Mouse (Mus musculus): ENCODE results near the gene Plekhd1. TPM values are rescaled to one million over a fixed set of nuclear protein-coding genes. Genes with fewer than 3 reads are reported as not detected.

Gene Plekhd1
- polyA plus RNA-seq, 1 experiment from 2014 or later = 5.6 TPM

GRCm38 (mm10) chr12:80730567-80730966, 38.2 kb downstream of the Plekhd1 start:
- Histone ChIP-seq H3K4me2 (peak overlapping the region; percentile 17; the same call in 1 of the 2 replicates), H3K27me3 (replicated peaks) (no peaks in the 10 kb centered on the region; the same call in 1 of the 2 replicates), H3K4me1 (no peaks in the 10 kb centered on the region), H3K27ac (no peak overlapping the region), H3K9ac (no peak overlapping the region), H3K36me3 (no peaks in the 10 kb centered on the region), H3K4me3 (replicated peaks) (no peak overlapping the region), H3K9me3 (no peaks in the 10 kb centered on the region)
- WGBS = 8% methylated on average over 9 of the region's 9 CpGs
- ATAC-seq (ENCODE audit: insufficient read depth, low FRiP score, low read depth) = peak; percentile 66

- no peak overlapping the region for H3K4me3 ChIP-seq (replicated peaks)
- H3K4me1 ChIP-seq = peaks cover 6% of the 10 kb centered on the region; the same call in 1 of the 2 replicates
- 57% methylated on average over 13 of the region's 13 CpGs for WGBS
- no peak for ATAC-seq (ENCODE audit: insufficient read depth, low FRiP score, low read depth)
- H3K27ac ChIP-seq = no peak overlapping the region
- no peaks in the 10 kb centered on the region for H3K9me3 ChIP-seq
- H3K4me2 ChIP-seq = no peak overlapping the region
- H3K27me3 ChIP-seq (replicated peaks) = no peaks in the 10 kb centered on the region; the same call in 1 of the 2 replicates
- no peaks in the 10 kb centered on the region for H3K36me3 ChIP-seq
- no peak overlapping the region for H3K9ac ChIP-seq
These were observed 42.4 kb downstream of the Plekhd1 start for GRCm38 (mm10) chr12:80734526-80735470.

- ATAC-seq (ENCODE audit: insufficient read depth, low FRiP score, low read depth) = no peak
- Histone ChIP-seq H3K27me3 (replicated peaks) (no peaks in the 10 kb centered on the region; the same call in 1 of the 2 replicates), H3K9ac (no peak overlapping the region), H3K4me1 (peaks cover 6% of the 10 kb centered on the region; the same call in 1 of the 2 replicates), H3K4me3 (replicated peaks) (no peak overlapping the region), H3K36me3 (no peaks in the 10 kb centered on the region), H3K4me2 (no peak overlapping the region), H3K27ac (no peak overlapping the region), H3K9me3 (no peaks in the 10 kb centered on the region)
- 33% methylated on average over 13 of the region's 13 CpGs for WGBS
These were observed 44.3 kb downstream of the Plekhd1 start for GRCm38 (mm10) chr12:80736464-80737282.

- no peak for ATAC-seq (ENCODE audit: insufficient read depth, low FRiP score, low read depth)
- 58% methylated on average over 5 of the region's 5 CpGs for WGBS
These were observed 44.9 kb downstream of the Plekhd1 start for GRCm38 (mm10) chr12:80737283-80737600.

GRCm38 (mm10) chr12:80739482-80739881, 47.1 kb downstream of the Plekhd1 start:
- Histone ChIP-seq H3K36me3 (no peaks in the 10 kb centered on the region), H3K4me3 (replicated peaks) (no peak overlapping the region), H3K27ac (no peak overlapping the region), H3K9ac (no peak overlapping the region), H3K4me1 (peaks cover 6% of the 10 kb centered on the region; the same call in 1 of the 2 replicates), H3K4me2 (no peak overlapping the region), H3K9me3 (no peaks in the 10 kb centered on the region), H3K27me3 (replicated peaks) (no peaks in the 10 kb centered on the region; the same call in 1 of the 2 replicates)
- WGBS = 28% methylated on average over 9 of the region's 9 CpGs
- ATAC-seq (ENCODE audit: insufficient read depth, low FRiP score, low read depth) = no peak

More at GRCm38 (mm10) chr12:80737283-80737600, 44.9 kb downstream of the Plekhd1 start:
- no peaks in the 10 kb centered on the region for H3K9me3 ChIP-seq
- H3K4me2 ChIP-seq = no peak overlapping the region
- H3K9ac ChIP-seq = no peak overlapping the region
- no peaks in the 10 kb centered on the region for H3K36me3 ChIP-seq
- H3K4me3 ChIP-seq (replicated peaks) = no peak overlapping the region
- peaks cover 6% of the 10 kb centered on the region; the same call in 1 of the 2 replicates for H3K4me1 ChIP-seq
- no peaks in the 10 kb centered on the region; the same call in 1 of the 2 replicates for H3K27me3 ChIP-seq (replicated peaks)
- H3K27ac ChIP-seq = no peak overlapping the region

GRCm38 (mm10) chr12:80744614-80745013, 52.2 kb downstream of the Plekhd1 start:
- Histone ChIP-seq H3K4me2 (no peak overlapping the region), H3K9me3 (no peaks in the 10 kb centered on the region), H3K27ac (no peak overlapping the region), H3K9ac (no peak overlapping the region), H3K27me3 (replicated peaks) (no peaks in the 10 kb centered on the region; the same call in 1 of the 2 replicates), H3K4me1 (no peaks in the 10 kb centered on the region), H3K36me3 (no peaks in the 10 kb centered on the region), H3K4me3 (replicated peaks) (no peak overlapping the region)
- WGBS = 64% methylated on average over 1 of the region's 1 CpGs
- ATAC-seq (ENCODE audit: insufficient read depth, low FRiP score, low read depth) = no peak

GRCm38 (mm10) chr12:80746031-80746813, 53.8 kb downstream of the Plekhd1 start:
- no peak overlapping the region for H3K27ac ChIP-seq

GRCm38 (mm10) chr12:80751556-80751955, 59.2 kb downstream of the Plekhd1 start:
- ATAC-seq (ENCODE audit: insufficient read depth, low FRiP score, low read depth) = no peak
- Histone ChIP-seq H3K9me3 (no peaks in the 10 kb centered on the region), H3K4me3 (replicated peaks) (no peak overlapping the region), H3K27me3 (replicated peaks) (peaks cover 16% of the 10 kb centered on the region), H3K36me3 (no peaks in the 10 kb centered on the region), H3K27ac (no peak overlapping the region), H3K9ac (no peak overlapping the region), H3K4me1 (no peaks in the 10 kb centered on the region), H3K4me2 (no peak overlapping the region)
- 89% methylated on average over 6 of the region's 6 CpGs for WGBS

More at GRCm38 (mm10) chr12:80746031-80746813, 53.8 kb downstream of the Plekhd1 start:
- no peaks in the 10 kb centered on the region for H3K36me3 ChIP-seq
- H3K9ac ChIP-seq = no peak overlapping the region
- H3K4me3 ChIP-seq (replicated peaks) = no peak overlapping the region
- H3K4me1 ChIP-seq = no peaks in the 10 kb centered on the region
- ATAC-seq (ENCODE audit: insufficient read depth, low FRiP score, low read depth) = no peak
- no peaks in the 10 kb centered on the region for H3K9me3 ChIP-seq
- no peak overlapping the region for H3K4me2 ChIP-seq
- WGBS = 49% methylated on average over 8 of the region's 8 CpGs
- H3K27me3 ChIP-seq (replicated peaks) = no peaks in the 10 kb centered on the region; the same call in 1 of the 2 replicates

GRCm38 (mm10) chr12:80757751-80758558, 65.6 kb downstream of the Plekhd1 start:
- Histone ChIP-seq H3K9ac (peak overlapping the region; percentile 27; the same call in 1 of the 2 replicates), H3K9me3 (no peaks in the 10 kb centered on the region), H3K36me3 (no peaks in the 10 kb centered on the region), H3K4me2 (peak overlapping the region; percentile 99), H3K27me3 (replicated peaks) (peaks cover 71% of the 10 kb centered on the region), H3K4me1 (peaks cover 32% of the 10 kb centered on the region), H3K27ac (no peak overlapping the region), H3K4me3 (replicated peaks) (peak overlapping the region; percentile 56)
- peak; percentile 86 for ATAC-seq (ENCODE audit: insufficient read depth, low FRiP score, low read depth)
- under 1% methylated on average over 113 of the region's 122 CpGs for WGBS

- no peak overlapping the region for H3K27ac ChIP-seq
- no peaks in the 10 kb centered on the region for H3K9me3 ChIP-seq
- peak overlapping the region; percentile 99 for H3K4me2 ChIP-seq
- H3K36me3 ChIP-seq = no peaks in the 10 kb centered on the region
- no peak for ATAC-seq (ENCODE audit: insufficient read depth, low FRiP score, low read depth)
- H3K4me3 ChIP-seq (replicated peaks) = peak overlapping the region; percentile 56
- H3K9ac ChIP-seq = no peak overlapping the region
- 3% methylated on average over 91 of the region's 92 CpGs for WGBS
- peaks cover 71% of the 10 kb centered on the region for H3K27me3 ChIP-seq (replicated peaks)
- peaks cover 32% of the 10 kb centered on the region for H3K4me1 ChIP-seq
These were observed 66.4 kb downstream of the Plekhd1 start for GRCm38 (mm10) chr12:80758559-80759386.
